Mouse (Mus musculus) c-Kit-negative CD71-positive TER-119-positive erythroid progenitor cells, embryonic 14.5 days (primary cell): Measurements from ENCODE around the gene Vmn1r203.
"Not testable (repeated sequence)": the region's sequence is repeated elsewhere in the genome, so short reads cannot be mapped to it uniquely, and the experiment has no call there.

ENCODE experiments used
- DNase-seq: peaks from one replicate; pipeline ENCODE4 v3.0.0-alpha.2; 2013; ENCODE audit warnings: low read depth, low spot score

Gene Vmn1r203

GRCm38 (mm10) chr13:22517814-22518213 lies at the start of gene Vmn1r203:
TSS of gene Vmn1r203 (plus strand) at chr13:22518114.
- no peak for DNase-seq

- no peak for DNase-seq
Observed at GRCm38 (mm10) chr13:22471623-22472022, 46.3 kb upstream of the Vmn1r203 start, which contains the start of gene Vmn1r201. TSS of gene Vmn1r201 (plus strand) at chr13:22471923.

- DNase-seq: no peak
Observed at GRCm38 (mm10) chr13:22502431-22502830, 15.5 kb upstream of the Vmn1r203 start.

DNA sequence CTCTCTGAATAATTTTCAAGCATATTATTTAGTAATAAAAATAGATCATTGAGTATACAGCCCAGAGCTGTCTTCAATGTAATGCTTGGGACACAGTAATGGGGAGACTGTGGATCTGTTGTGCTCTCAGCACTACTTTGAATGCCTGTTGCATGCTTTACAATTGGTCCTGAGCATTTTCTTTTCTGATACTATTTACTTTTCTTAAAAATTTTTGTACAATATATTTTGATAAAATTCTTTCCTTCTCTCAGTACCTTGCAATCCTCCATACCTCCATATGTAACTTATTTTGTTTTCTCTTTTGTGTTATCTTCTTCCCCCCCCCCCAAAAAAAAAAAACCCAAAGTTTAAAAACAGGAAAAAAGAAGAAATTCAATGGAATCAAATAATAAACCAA lies 12.6 kb upstream of the Vmn1r203 start, which contains the start of gene Vmn1r202:
Gene Vmn1r202 (minus strand): TSS at position 101 of the 400 bp plus-strand sequence.
- no peak for DNase-seq

DNA sequence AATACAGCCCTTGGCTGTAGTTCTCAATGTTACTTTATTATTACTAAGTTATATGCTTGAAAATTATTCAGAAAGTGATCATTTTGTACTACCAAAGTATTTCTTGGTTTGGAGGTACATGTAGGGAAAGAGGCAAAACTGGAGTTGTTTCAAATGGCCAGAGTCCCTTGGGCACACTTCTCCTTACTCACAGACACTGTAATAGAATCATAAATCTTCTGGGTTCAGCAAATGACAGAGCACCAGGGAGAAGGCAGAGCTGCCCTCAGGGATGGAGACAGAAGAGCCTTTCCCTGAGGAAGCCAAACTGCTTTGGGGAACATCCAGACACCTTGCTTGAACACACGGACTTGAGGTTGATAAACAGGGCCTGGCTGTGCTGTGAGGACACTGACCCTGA lies 35.0 kb downstream of the Vmn1r203 start, which contains the start of gene Vmn1r204:
Gene Vmn1r204 (plus strand): TSS at position 301 of the 400 bp plus-strand sequence.
- not testable (repeated sequence) for DNase-seq

GRCm38 (mm10) chr13:22574911-22575310 lies 57.0 kb downstream of the Vmn1r203 start:
- not testable (repeated sequence) for DNase-seq
